ENCODE assay signal across 8 mouse cellular contexts in genomic region chr9:123111751-123112221, GRCm38 (mm10). TPM values are rescaled to one million over a fixed set of nuclear protein-coding genes. Genes with fewer than 3 reads are reported as not detected.
DNase-seq lines count a peak whose midpoint lies in the region; TF ChIP-seq lines count a peak whose summit lies in the region.

No protein-coding gene starts in this region.

- peak; percentile 14 for DNase-seq in embryo, embryonic 10.5 days (ENCODE audit: low spot score)
- no peak for DNase-seq in embryo, embryonic 10 days (ENCODE audit: low spot score)
- DNase-seq in thymus, postnatal 4 days, result peak; percentile 19
- no peak for DNase-seq in thymus, postnatal 14 days
- peak; percentile 55 for DNase-seq in large intestine, adult 2 months (ENCODE audit: low read depth, low spot score)
- DNase-seq in cerebellum, adult 18-20 months, result no peak
- no peak for DNase-seq in right cerebral cortex, postnatal 36 days (ENCODE audit: low spot score in 2 of 2)

- WGBS in large intestine, adult 2 months, result 22% methylated on average over 8 of the region's 8 CpGs
- WGBS in small intestine, adult 2 months, result 11% methylated on average over 8 of the region's 8 CpGs

- no peak for TF ChIP-seq POLR2A in small intestine, adult 2 months (IDR thresholded peaks at IDR 0.05; ENCODE audit: low read depth, low read length)

- H3K4me3 ChIP-seq in small intestine, adult 2 months (ENCODE audit: low read depth, low read length), result peak overlapping the region; percentile 90; the same call in 1 of the 2 replicates

- TF ChIP-seq CTCF in small intestine, adult 2 months (IDR thresholded peaks at IDR 0.05; ENCODE audit: extremely low read depth, insufficient read length, insufficient replicate concordance, low read depth, low read length), result no peak

- H3K27me3 ChIP-seq in small intestine, adult 2 months (ENCODE audit: control insufficient read depth, insufficient read depth, low read length), result no peaks in the 10 kb centered on the region

- peak overlapping the region; percentile 90 for H3K27ac ChIP-seq in small intestine, adult 2 months (ENCODE audit: insufficient read depth, low read depth, low read length)

- peaks cover 5% of the 10 kb centered on the region; the same call in 1 of the 2 replicates for H3K4me1 ChIP-seq in small intestine, adult 2 months (ENCODE audit: control insufficient read depth, insufficient read depth, insufficient read length, low read length)

- H3K36me3 ChIP-seq in small intestine, adult 2 months (ENCODE audit: control insufficient read depth, insufficient read depth, low read length), result peaks cover 1% of the 10 kb centered on the region

RNA-seq across cellular contexts. Expression of gene Zdhhc3, which starts 1.2 kb away (rescaled TPM):
- 89.6 and 152 TPM in 2 replicates for polyA plus RNA-seq in large intestine, adult 2 months (2012; rRNA removed)
- 123 and 320 TPM in 2 replicates for polyA plus RNA-seq in small intestine, adult 2 months (2012; rRNA removed)

RNA-seq across cellular contexts. Expression of gene Exosc7, which starts 1.2 kb away (rescaled TPM):
- 28.9 and 33.2 TPM in 2 replicates for polyA plus RNA-seq in large intestine, adult 2 months (2012; rRNA removed)
- 8.6 and 14.6 TPM in 2 replicates for polyA plus RNA-seq in small intestine, adult 2 months (2012; rRNA removed)

RNA-seq across cellular contexts. Expression of gene Clec3b, which starts 39.0 kb away (rescaled TPM):
- 38.1 and 51.1 TPM in 2 replicates for polyA plus RNA-seq in large intestine, adult 2 months (2012; rRNA removed)
- polyA plus RNA-seq in small intestine, adult 2 months (2012; rRNA removed), result 34.7 and 37.4 TPM in 2 replicates

Comparison
In these comparisons a context has a peak if more than half of its experiments do, and no peak if none do; other contexts are left out.
1. DNase-seq: peak in embryo, embryonic 10.5 days (single experiment), thymus, postnatal 4 days (single experiment) and large intestine, adult 2 months (single experiment); none in embryo, embryonic 10 days (single experiment), thymus, postnatal 14 days (single experiment), cerebellum, adult 18-20 months (0 of 2) and right cerebral cortex, postnatal 36 days (0 of 2).